Mouse (Mus musculus) liver, embryonic 16.5 days (tissue): Measurements from ENCODE around the gene Nudcd3. TPM values are rescaled to one million over a fixed set of nuclear protein-coding genes. Genes with fewer than 3 reads are reported as not detected.

Source experiments
- ATAC-seq: fragments of 200-750 bp; cut with Nextera tagmentation; 2 replicates; pipeline ENCODE4 v1.8.0; 2017; ENCODE audit warnings: low read depth, mild to moderate bottlenecking, moderate number of reproducible peaks, moderate library complexity
- H3K27ac ChIP-seq: fragments of 300-500 bp; sonication (generic); 2 replicates; pipeline ENCODE4 v1.5.1; 2014; ENCODE audit warnings: mild to moderate bottlenecking, low read length
- H3K27me3 ChIP-seq: fragments of 300-500 bp; sonication (generic); 2 replicates; pipeline ENCODE4 v1.6.1; 2014; ENCODE audit warnings: low read depth, low read length, mixed read lengths; ENCODE audit not compliant: control insufficient read depth, insufficient read depth
- H3K36me3 ChIP-seq: fragments of 300-500 bp; sonication (generic); 2 replicates; pipeline ENCODE4 v1.6.1; 2014; ENCODE audit warnings: mild to moderate bottlenecking; ENCODE audit not compliant: control insufficient read depth, insufficient read depth
- H3K4me1 ChIP-seq: fragments of 300-500 bp; sonication (generic); 2 replicates; pipeline ENCODE4 v1.6.1; 2014; ENCODE audit warnings: low read depth, low read length, mixed read lengths; ENCODE audit not compliant: control insufficient read depth
- H3K4me2 ChIP-seq: fragments of 300-500 bp; sonication (generic); 2 replicates; pipeline ENCODE4 v1.6.1; 2014; ENCODE audit warnings: low read depth, low read length, mixed read lengths
- H3K4me3 ChIP-seq: fragments of 300-500 bp; sonication (generic); 2 replicates; pipeline ENCODE4 v1.5.1; 2014; ENCODE audit warnings: low read depth, mild to moderate bottlenecking, low read length
- H3K9ac ChIP-seq: fragments of 300-500 bp; sonication (generic); 2 replicates; pipeline ENCODE4 v1.6.1; 2014; ENCODE audit warnings: low read depth, low read length
- H3K9me3 ChIP-seq: fragments of 300-500 bp; sonication (generic); replicated peaks from 2 replicates; pipeline ENCODE4 v1.6.1; 2016; ENCODE audit warnings: low read length; ENCODE audit not compliant: control insufficient read depth
- WGBS: fragments of 180-500 bp; shearing (Covaris S2); extraction: QIAGEN DNeasy Blood & Tissue Kit; methylation state at CpG from one replicate; pipeline ENCODE4 v1.1.7; 2014; ENCODE audit not compliant: insufficient replicate concordance; 5-methylcytosine and 5-hydroxymethylcytosine counted together
- polyA plus RNA-seq: library from polyadenylated mRNA; unstranded; fragments of >200 nt; fragmentation: Nextera tagmentation; extraction: Ambion mirVana; gene quantifications from 2 replicates; pipeline ENCODE4 v1.2.1, GENCODE M21; 2015

Gene Nudcd3
- polyA plus RNA-seq, 1 experiment from 2014 or later: 11.5 TPM

GRCm38 (mm10) chr11:6165391-6166081, 34.7 kb downstream of the Nudcd3 start:
- Histone ChIP-seq H3K27ac (peak overlapping the region; percentile 37; the same call in 1 of the 2 replicates), H3K4me1 (no peaks in the 10 kb centered on the region; the same call in 1 of the 2 replicates), H3K27me3 (no peaks in the 10 kb centered on the region), H3K9me3 (no peaks in the 10 kb centered on the region), H3K4me3 (no peak overlapping the region), H3K9ac (no peak overlapping the region), H3K4me2 (no peak overlapping the region), H3K36me3 (no peaks in the 10 kb centered on the region)
- peak; percentile 54 for ATAC-seq
- 66% methylated on average over 7 of the region's 7 CpGs for WGBS

- no peak overlapping the region for H3K4me2 ChIP-seq
- no peaks in the 10 kb centered on the region for H3K9me3 ChIP-seq
- no peaks in the 10 kb centered on the region; the same call in 1 of the 2 replicates for H3K4me1 ChIP-seq
- WGBS: 78% methylated on average over 7 of the region's 7 CpGs
- no peak overlapping the region for H3K27ac ChIP-seq
- no peaks in the 10 kb centered on the region for H3K36me3 ChIP-seq
- no peak for ATAC-seq
- H3K9ac ChIP-seq: no peak overlapping the region
- no peak overlapping the region for H3K4me3 ChIP-seq
- no peaks in the 10 kb centered on the region for H3K27me3 ChIP-seq
These were observed 35.4 kb downstream of the Nudcd3 start for GRCm38 (mm10) chr11:6164781-6165180.

GRCm38 (mm10) chr11:6163706-6164105, 36.5 kb downstream of the Nudcd3 start:
- Histone ChIP-seq H3K27ac (no peak overlapping the region), H3K9ac (no peak overlapping the region), H3K4me1 (no peaks in the 10 kb centered on the region; the same call in 1 of the 2 replicates), H3K4me2 (no peak overlapping the region), H3K4me3 (no peak overlapping the region), H3K9me3 (no peaks in the 10 kb centered on the region), H3K36me3 (no peaks in the 10 kb centered on the region), H3K27me3 (no peaks in the 10 kb centered on the region)
- 75% methylated on average over 12 of the region's 12 CpGs for WGBS
- no peak for ATAC-seq

- no peak for ATAC-seq
- Histone ChIP-seq H3K36me3 (no peaks in the 10 kb centered on the region), H3K27ac (no peak overlapping the region), H3K4me1 (no peaks in the 10 kb centered on the region; the same call in 1 of the 2 replicates), H3K27me3 (no peaks in the 10 kb centered on the region), H3K9ac (no peak overlapping the region), H3K4me2 (no peak overlapping the region), H3K4me3 (no peak overlapping the region), H3K9me3 (no peaks in the 10 kb centered on the region)
- 83% methylated on average over 3 of the region's 3 CpGs for WGBS
These were observed 37.2 kb downstream of the Nudcd3 start for GRCm38 (mm10) chr11:6163062-6163461.

GRCm38 (mm10) chr11:6161549-6161948, 38.7 kb downstream of the Nudcd3 start:
- Histone ChIP-seq H3K36me3 (no peaks in the 10 kb centered on the region), H3K4me3 (no peak overlapping the region), H3K27me3 (no peaks in the 10 kb centered on the region), H3K9ac (no peak overlapping the region), H3K27ac (no peak overlapping the region), H3K9me3 (no peaks in the 10 kb centered on the region), H3K4me2 (no peak overlapping the region), H3K4me1 (no peaks in the 10 kb centered on the region; the same call in 1 of the 2 replicates)
- ATAC-seq: no peak

- peak overlapping the region; percentile 0; the same call in 1 of the 2 replicates for H3K27ac ChIP-seq
- no peak overlapping the region for H3K4me2 ChIP-seq
- H3K9me3 ChIP-seq: no peaks in the 10 kb centered on the region
- 67% methylated on average over 3 of the region's 3 CpGs for WGBS
- no peaks in the 10 kb centered on the region for H3K36me3 ChIP-seq
- ATAC-seq: no peak
- no peak overlapping the region for H3K9ac ChIP-seq
- H3K27me3 ChIP-seq: no peaks in the 10 kb centered on the region
- no peak overlapping the region for H3K4me3 ChIP-seq
- no peaks in the 10 kb centered on the region; the same call in 1 of the 2 replicates for H3K4me1 ChIP-seq
These were observed 39.4 kb downstream of the Nudcd3 start for GRCm38 (mm10) chr11:6160663-6161271.

GRCm38 (mm10) chr11:6159704-6160275, 40.4 kb downstream of the Nudcd3 start:
- Histone ChIP-seq H3K4me3 (no peak overlapping the region), H3K27me3 (no peaks in the 10 kb centered on the region), H3K4me2 (no peak overlapping the region), H3K27ac (peak overlapping the region; percentile 10), H3K4me1 (no peaks in the 10 kb centered on the region; the same call in none of the 2 replicates), H3K9me3 (no peaks in the 10 kb centered on the region), H3K36me3 (no peaks in the 10 kb centered on the region), H3K9ac (no peak overlapping the region)
- WGBS: 55% methylated on average over 4 of the region's 4 CpGs
- ATAC-seq: peak; percentile 86

GRCm38 (mm10) chr11:6158515-6158914, 41.7 kb downstream of the Nudcd3 start:
- no peak overlapping the region for H3K4me3 ChIP-seq
- no peak overlapping the region for H3K27ac ChIP-seq
- WGBS: 65% methylated on average over 1 of the region's 1 CpGs
- no peak for ATAC-seq
- no peaks in the 10 kb centered on the region for H3K36me3 ChIP-seq
- no peak overlapping the region for H3K9ac ChIP-seq
- H3K9me3 ChIP-seq: no peaks in the 10 kb centered on the region
- H3K4me1 ChIP-seq: no peaks in the 10 kb centered on the region; the same call in none of the 2 replicates
- H3K4me2 ChIP-seq: no peak overlapping the region
- no peaks in the 10 kb centered on the region for H3K27me3 ChIP-seq

- Histone ChIP-seq H3K9ac (no peak overlapping the region), H3K4me1 (no peaks in the 10 kb centered on the region; the same call in none of the 2 replicates)
- 69% methylated on average over 5 of the region's 5 CpGs for WGBS
These were observed 43.1 kb downstream of the Nudcd3 start for GRCm38 (mm10) chr11:6157119-6157518.

More at GRCm38 (mm10) chr11:6157119-6157518, 43.1 kb downstream of the Nudcd3 start:
- Histone ChIP-seq H3K9me3 (no peaks in the 10 kb centered on the region), H3K36me3 (no peaks in the 10 kb centered on the region), H3K4me2 (no peak overlapping the region), H3K4me3 (no peak overlapping the region), H3K27ac (no peak overlapping the region), H3K27me3 (no peaks in the 10 kb centered on the region)
- ATAC-seq: no peak
